Mouse (Mus musculus) forebrain, embryonic 14.5 days (tissue): Measurements from ENCODE around the gene Lbhd2. TPM values are rescaled to one million over a fixed set of nuclear protein-coding genes. Genes with fewer than 3 reads are reported as not detected.

Experiments used
- ATAC-seq: fragments of 200-750 bp; cut with Nextera tagmentation; 2 replicates; pipeline ENCODE4 v1.8.0; 2017; ENCODE audit warnings: mild to moderate bottlenecking, moderate library complexity
- DNase-seq: peaks from one replicate; pipeline ENCODE4 v3.0.0-alpha.2; 2015; ENCODE audit warnings: low spot score
- H3K27ac ChIP-seq: fragments of 300-500 bp; sonication (generic); 2 replicates; pipeline ENCODE4 v1.5.1; 2014; ENCODE audit warnings: low read depth, mild to moderate bottlenecking, control low read depth, low read length, moderate library complexity
- H3K27me3 ChIP-seq: fragments of 300-500 bp; sonication (generic); replicated peaks from 2 replicates; pipeline ENCODE4 v1.6.1; 2014; ENCODE audit warnings: low read length, control low read depth, mixed read lengths; ENCODE audit not compliant: control insufficient read depth, insufficient read depth
- H3K36me3 ChIP-seq: fragments of 300-500 bp; sonication (generic); 2 replicates; pipeline ENCODE4 v1.6.1; 2014; ENCODE audit warnings: low read length, control low read depth; ENCODE audit not compliant: control insufficient read depth, insufficient read depth
- H3K4me1 ChIP-seq: fragments of 300-500 bp; sonication (generic); 2 replicates; pipeline ENCODE4 v1.6.1; 2014; ENCODE audit warnings: antibody characterized with exemption, low read length, control low read depth; ENCODE audit not compliant: control insufficient read depth, insufficient read depth
- H3K4me2 ChIP-seq: fragments of 300-500 bp; sonication (generic); 2 replicates; pipeline ENCODE4 v1.6.1; 2014; ENCODE audit warnings: mild to moderate bottlenecking, control low read depth, low read length
- H3K4me3 ChIP-seq: fragments of 300-500 bp; sonication (generic); 2 replicates; pipeline ENCODE4 v1.5.1; 2014; ENCODE audit warnings: low read depth, low read length, control low read depth
- H3K9ac ChIP-seq: fragments of 300-500 bp; sonication (generic); 2 replicates; pipeline ENCODE4 v1.6.1; 2014; ENCODE audit warnings: mild to moderate bottlenecking, low read length, control low read depth, moderate library complexity
- H3K9me3 ChIP-seq: fragments of 300-500 bp; sonication (generic); replicated peaks from 2 replicates; pipeline ENCODE4 v1.6.1; 2016; ENCODE audit warnings: low read length, control low read depth, mixed read lengths; ENCODE audit not compliant: control insufficient read depth
- WGBS: fragments of 180-500 bp; shearing (Covaris S2); extraction: QIAGEN DNeasy Blood & Tissue Kit; methylation state at CpG from one replicate; pipeline ENCODE4 v1.1.7; 2014; 5-methylcytosine and 5-hydroxymethylcytosine counted together
- polyA plus RNA-seq: library from polyadenylated mRNA; unstranded; fragments of >200 nt; fragmentation: Nextera tagmentation; extraction: Ambion mirVana; gene quantifications from 2 replicates; pipeline ENCODE4 v1.2.1, GENCODE M21; 2014

The Lbhd2 gene
- polyA plus RNA-seq, 1 experiment from 2014 or later, result 2.4 TPM

DNA sequence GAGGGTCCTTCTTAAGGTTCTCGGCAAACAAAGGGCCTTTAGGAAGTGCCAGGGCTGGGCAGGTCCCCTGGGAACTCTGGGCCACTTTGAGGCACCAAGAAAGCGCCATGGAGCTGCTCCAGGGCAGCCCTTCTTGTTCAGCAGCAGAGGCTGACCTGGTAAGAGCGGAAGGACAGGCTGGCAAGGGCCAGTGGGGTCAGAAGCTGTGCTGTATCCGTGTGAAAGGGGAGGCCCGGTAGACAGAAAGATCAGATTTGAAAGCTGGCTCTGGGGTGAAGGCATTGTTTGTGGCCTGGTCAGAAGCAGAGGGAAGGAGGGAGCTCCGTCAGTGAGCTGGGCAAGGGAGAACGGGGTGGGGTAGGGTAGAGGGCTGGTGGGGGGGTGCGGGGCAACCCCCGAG is 40.7 kb downstream of the Lbhd2 start:
- no peak overlapping the region for H3K4me3 ChIP-seq
- DNase-seq (no peak), ATAC-seq (no peak)
- peaks cover 94% of the 10 kb centered on the region for H3K27me3 ChIP-seq
- no peaks in the 10 kb centered on the region for H3K36me3 ChIP-seq
- 9% methylated on average over 9 of the region's 9 CpGs for WGBS
- H3K9me3 ChIP-seq, result no peaks in the 10 kb centered on the region
- H3K4me2 ChIP-seq, result no peak overlapping the region
- H3K4me1 ChIP-seq, result peaks cover 4% of the 10 kb centered on the region
- H3K9ac ChIP-seq, result no peak overlapping the region
- no peak overlapping the region for H3K27ac ChIP-seq

DNA sequence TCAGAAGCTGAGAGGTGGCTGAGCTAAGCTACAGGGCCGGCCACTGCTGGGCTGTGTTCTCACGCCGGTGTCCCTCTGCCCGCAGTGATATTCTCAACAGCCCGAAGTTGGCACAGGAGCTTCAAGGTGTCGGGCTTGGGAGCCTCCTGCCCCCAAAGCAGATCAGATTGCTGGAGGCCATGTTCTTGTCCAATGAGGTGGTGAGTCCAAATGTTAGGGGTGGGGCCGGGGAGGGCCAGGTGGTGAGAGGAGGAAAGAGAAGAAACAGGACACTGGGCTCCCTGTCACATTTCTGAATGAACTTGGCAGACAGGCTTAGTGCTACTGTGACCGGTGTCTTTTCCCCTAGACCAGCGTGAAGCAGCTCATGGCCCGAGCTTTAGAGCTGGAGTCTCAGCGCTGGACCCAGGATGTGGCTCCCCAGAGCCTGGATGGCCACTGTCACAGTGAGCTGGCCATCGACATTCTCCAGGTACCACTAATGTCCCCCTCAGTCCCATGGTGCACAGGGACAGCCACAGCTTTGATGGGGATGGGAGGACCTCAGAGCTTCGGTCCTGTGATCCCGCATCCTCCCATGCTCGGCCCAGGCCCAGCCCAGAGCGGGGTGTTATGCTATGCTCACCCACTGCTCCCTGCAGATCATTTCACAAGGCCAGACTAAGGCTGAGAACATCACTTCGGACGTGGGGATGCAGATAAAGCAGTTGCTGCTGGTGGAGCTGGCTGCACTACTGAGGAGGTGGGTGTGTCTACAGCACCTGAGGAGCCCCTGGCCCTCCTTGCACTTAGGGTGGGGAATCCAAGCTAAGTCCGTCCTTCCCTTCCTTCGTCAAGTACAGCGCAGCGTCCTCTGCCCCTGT is 41.5 kb downstream of the Lbhd2 start:
- no peak overlapping the region for H3K4me2 ChIP-seq
- 15% methylated on average over 22 of the region's 22 CpGs for WGBS
- no peaks in the 10 kb centered on the region for H3K4me1 ChIP-seq
- no peaks in the 10 kb centered on the region for H3K36me3 ChIP-seq
- H3K4me3 ChIP-seq, result no peak overlapping the region
- H3K9ac ChIP-seq, result no peak overlapping the region
- no peak overlapping the region for H3K27ac ChIP-seq
- DNase-seq, result no peak
- no peak for ATAC-seq
- peaks cover 86% of the 10 kb centered on the region for H3K27me3 ChIP-seq
- no peaks in the 10 kb centered on the region for H3K9me3 ChIP-seq

DNA sequence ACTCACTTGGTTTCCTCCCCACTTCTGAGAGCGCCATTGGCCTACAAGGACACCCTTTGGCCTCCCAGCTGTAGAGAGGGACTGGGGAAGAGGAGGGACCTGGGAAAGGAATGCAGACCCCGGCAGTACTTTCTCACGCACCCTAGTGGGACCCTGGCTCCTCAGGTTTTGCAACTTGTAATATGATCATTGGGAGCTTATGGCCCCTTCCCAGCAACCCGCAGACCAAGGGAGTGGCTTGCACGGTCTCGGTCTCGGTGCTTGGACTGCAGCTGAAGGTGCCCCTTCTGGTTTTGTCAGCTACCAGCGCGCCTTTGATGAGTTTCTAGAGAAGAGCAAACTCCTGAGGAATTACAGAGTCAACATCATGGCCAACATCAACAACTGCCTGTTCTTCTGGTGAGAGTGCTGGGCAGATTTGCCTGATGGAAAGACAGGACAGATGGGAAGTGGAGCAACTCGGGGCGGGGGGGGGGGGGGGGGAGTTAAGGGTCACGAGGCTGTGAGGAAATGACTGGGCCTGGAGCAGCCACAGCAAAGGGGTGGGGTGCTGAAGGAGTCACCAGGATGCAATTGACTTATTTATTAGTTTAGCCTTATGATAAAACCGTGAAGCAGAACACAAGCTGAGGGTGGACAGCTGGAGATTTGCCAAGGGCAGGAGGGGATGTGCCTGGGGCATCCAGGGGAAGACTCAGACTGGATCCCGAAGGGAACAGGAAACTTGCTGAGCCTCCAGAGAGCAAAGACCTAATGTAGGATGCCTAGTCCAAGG is 42.5 kb downstream of the Lbhd2 start:
- no peak overlapping the region for H3K4me3 ChIP-seq
- ATAC-seq (no peak), DNase-seq (no peak)
- no peak overlapping the region for H3K9ac ChIP-seq
- no peak overlapping the region for H3K4me2 ChIP-seq
- H3K27me3 ChIP-seq, result peaks cover 76% of the 10 kb centered on the region
- no peaks in the 10 kb centered on the region for H3K36me3 ChIP-seq
- no peaks in the 10 kb centered on the region for H3K9me3 ChIP-seq
- 24% methylated on average over 13 of the region's 14 CpGs for WGBS
- H3K4me1 ChIP-seq, result no peaks in the 10 kb centered on the region
- H3K27ac ChIP-seq, result no peak overlapping the region

DNA sequence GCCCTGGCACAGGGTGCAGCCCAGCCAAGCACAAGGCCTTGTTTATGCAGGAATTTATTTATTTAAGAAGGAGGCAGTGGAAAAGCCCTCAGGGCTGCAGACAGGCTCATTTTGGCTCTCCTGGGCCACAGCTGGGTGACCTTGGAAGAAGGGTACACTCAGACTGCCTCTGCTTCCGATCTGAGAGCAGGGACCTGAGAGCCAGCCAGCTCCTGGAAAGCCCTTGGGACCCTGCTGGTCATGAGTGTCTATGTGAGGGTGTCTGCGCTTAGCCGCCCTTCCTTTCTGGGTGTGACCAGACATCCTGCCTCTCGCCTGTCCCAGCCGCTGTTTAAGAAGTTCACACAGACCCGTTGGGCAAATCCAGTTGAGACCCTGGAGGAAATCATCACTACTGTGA is 43.8 kb downstream of the Lbhd2 start:
- 58% methylated on average over 6 of the region's 6 CpGs for WGBS
- no peak overlapping the region for H3K4me3 ChIP-seq
- ATAC-seq (no peak), DNase-seq (no peak)
- H3K9ac ChIP-seq, result no peak overlapping the region
- H3K4me1 ChIP-seq, result no peaks in the 10 kb centered on the region
- no peaks in the 10 kb centered on the region for H3K36me3 ChIP-seq
- H3K27ac ChIP-seq, result no peak overlapping the region
- H3K4me2 ChIP-seq, result no peak overlapping the region
- H3K27me3 ChIP-seq, result peaks cover 64% of the 10 kb centered on the region
- no peaks in the 10 kb centered on the region for H3K9me3 ChIP-seq

DNA sequence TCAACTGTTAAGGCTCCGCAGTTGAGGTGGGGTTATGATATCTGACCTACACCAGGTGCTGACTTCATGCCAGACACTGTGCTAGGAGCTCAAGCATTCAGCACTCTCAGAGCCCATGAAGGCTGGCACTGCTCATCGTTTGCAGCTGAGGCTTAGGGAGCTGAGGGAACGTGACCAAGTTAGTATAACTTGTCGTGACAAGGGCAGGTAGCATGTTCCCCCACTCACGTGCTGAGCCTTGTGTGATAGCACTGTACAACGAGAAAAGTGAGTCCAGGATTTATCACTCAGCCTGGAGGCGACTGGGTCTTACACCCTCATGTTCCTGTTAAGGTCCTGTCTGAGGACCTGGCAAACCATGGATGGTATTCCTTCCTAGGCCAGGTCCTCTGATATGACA is 45.0 kb downstream of the Lbhd2 start:
- Histone ChIP-seq H3K27ac (no peak overlapping the region), H3K9ac (no peak overlapping the region), H3K36me3 (no peaks in the 10 kb centered on the region), H3K4me2 (no peak overlapping the region), H3K27me3 (peaks cover 52% of the 10 kb centered on the region), H3K4me3 (no peak overlapping the region), H3K4me1 (no peaks in the 10 kb centered on the region), H3K9me3 (no peaks in the 10 kb centered on the region)
- no peak for ATAC-seq
- 84% methylated on average over 7 of the region's 7 CpGs for WGBS
- DNase-seq, result no peak

DNA sequence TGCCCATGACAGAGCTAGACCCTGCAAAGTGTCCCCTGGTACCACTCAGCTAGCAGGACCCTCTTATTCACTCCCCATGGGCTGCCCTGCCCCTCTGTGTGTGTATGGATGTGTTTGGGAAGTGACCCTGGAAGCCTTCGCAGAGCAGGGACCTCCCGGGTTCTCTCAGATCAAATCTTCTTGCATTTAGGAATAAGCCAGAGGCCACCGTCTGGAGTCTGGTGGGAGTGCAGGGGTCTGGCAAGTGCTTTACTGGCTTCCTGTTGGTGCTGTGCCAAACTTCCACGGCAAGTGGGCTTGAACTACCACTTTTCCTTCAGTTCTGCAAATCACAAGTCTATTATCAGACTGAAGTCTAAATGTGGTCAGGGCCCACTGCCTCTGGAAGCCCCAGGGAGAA is 47.4 kb downstream of the Lbhd2 start:
- no peak overlapping the region for H3K9ac ChIP-seq
- H3K36me3 ChIP-seq, result no peaks in the 10 kb centered on the region
- ATAC-seq (no peak), DNase-seq (no peak)
- peaks cover 27% of the 10 kb centered on the region for H3K27me3 ChIP-seq
- H3K4me3 ChIP-seq, result no peak overlapping the region
- H3K9me3 ChIP-seq, result no peaks in the 10 kb centered on the region
- H3K4me1 ChIP-seq, result no peaks in the 10 kb centered on the region
- no peak overlapping the region for H3K4me2 ChIP-seq
- no peak overlapping the region for H3K27ac ChIP-seq
- 40% methylated on average over 4 of the region's 4 CpGs for WGBS

DNA sequence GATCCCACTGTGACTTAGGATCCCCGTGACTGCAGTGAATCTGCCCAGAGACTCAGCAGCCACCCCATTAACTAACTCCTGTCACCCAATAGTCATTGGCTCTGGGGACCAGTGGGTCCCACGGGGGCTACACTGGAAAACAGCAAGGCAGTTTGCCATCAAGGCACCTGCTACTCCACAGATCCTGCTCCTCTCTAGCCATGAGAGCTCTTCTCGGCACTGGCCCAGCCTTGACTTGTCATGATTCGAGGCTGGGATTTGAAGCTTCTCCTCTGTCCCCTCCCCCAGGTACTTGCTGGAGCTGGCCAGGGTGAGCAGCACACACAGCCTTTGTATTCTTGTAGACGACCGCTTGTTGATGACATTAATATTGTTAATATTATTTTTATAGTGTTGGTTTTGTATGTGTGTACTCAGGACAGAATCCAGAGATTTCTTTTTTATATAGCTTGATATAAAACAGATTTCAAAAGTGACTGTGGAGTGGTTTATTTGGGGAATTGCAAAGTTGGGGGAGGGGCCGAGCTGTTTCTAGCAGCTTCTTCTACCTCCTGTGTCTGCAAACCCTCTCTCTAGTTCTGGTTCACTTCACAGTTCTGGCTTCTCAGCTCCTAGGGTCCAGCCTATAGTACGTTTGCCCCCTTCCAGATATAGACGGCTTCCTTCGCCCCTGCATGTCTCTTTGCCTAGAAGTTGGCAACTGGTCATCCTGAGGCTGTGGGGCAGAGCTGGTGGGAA is 48.1 kb downstream of the Lbhd2 start:
- 64% methylated on average over 10 of the region's 10 CpGs for WGBS
- Histone ChIP-seq H3K9me3 (no peaks in the 10 kb centered on the region), H3K9ac (no peak overlapping the region), H3K4me1 (no peaks in the 10 kb centered on the region), H3K36me3 (no peaks in the 10 kb centered on the region), H3K4me2 (no peak overlapping the region), H3K27ac (no peak overlapping the region), H3K27me3 (peaks cover 22% of the 10 kb centered on the region), H3K4me3 (no peak overlapping the region)
- DNase-seq, result no peak
- ATAC-seq, result no peak

DNA sequence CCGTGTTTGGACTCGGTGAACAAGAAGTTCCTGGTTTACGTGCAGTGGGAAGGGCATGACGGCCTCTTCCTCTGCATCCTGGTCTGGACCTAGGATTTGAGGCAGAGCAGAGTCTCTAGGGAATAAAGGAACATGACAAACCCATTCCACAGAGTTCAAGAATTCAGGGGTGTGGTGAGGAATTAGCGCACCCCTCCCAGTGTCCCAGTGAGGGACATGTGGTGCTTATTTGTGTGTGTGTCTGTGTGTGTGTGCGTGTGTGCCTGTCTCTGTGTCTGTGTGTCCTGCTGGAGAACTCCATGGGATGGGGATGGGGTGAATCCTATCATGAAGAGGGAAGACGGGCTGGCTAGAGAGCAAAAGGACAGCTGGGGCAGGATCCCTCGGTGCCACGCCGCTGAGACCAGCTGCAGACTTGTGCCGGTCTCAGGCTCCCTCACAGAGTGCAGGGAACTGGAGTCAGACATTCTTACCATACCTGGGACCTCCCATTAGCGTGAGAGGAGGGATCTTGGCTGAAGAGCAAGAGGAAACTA is 48.8 kb downstream of the Lbhd2 start:
- no peak for ATAC-seq
- Histone ChIP-seq H3K36me3 (no peaks in the 10 kb centered on the region), H3K4me2 (no peak overlapping the region), H3K9ac (no peak overlapping the region), H3K4me3 (no peak overlapping the region), H3K9me3 (no peaks in the 10 kb centered on the region), H3K27me3 (peaks cover 21% of the 10 kb centered on the region), H3K27ac (no peak overlapping the region), H3K4me1 (no peaks in the 10 kb centered on the region)
- DNase-seq, result no peak
- WGBS, result 75% methylated on average over 12 of the region's 12 CpGs
